Mouse (Mus musculus): ENCODE measurements around the gene Hcar2. TPM values are rescaled to one million over a fixed set of nuclear protein-coding genes. Genes with fewer than 3 reads are reported as not detected.

The Hcar2 gene
- polyA plus RNA-seq, 1 experiment from 2014 or later, result not detected

GRCm38 (mm10) chr5:123886365-123886764, 21.1 kb upstream of the Hcar2 start:
- no peak overlapping the region for H3K27ac ChIP-seq
- H3K9me3 ChIP-seq, result no peaks in the 10 kb centered on the region
- H3K4me2 ChIP-seq, result no peak overlapping the region
- no peak for ATAC-seq (ENCODE audit: low FRiP score)
- H3K4me3 ChIP-seq, result no peak overlapping the region
- no peaks in the 10 kb centered on the region for H3K27me3 ChIP-seq
- no peaks in the 10 kb centered on the region for H3K4me1 ChIP-seq (replicated peaks)
- H3K9ac ChIP-seq, result no peak overlapping the region
- no peaks in the 10 kb centered on the region for H3K36me3 ChIP-seq
- 81% methylated on average over 3 of the region's 3 CpGs for WGBS

GRCm38 (mm10) chr5:123884332-123884731, 19.0 kb upstream of the Hcar2 start:
- Histone ChIP-seq H3K9ac (no peak overlapping the region), H3K36me3 (no peaks in the 10 kb centered on the region), H3K4me1 (replicated peaks) (peaks cover 8% of the 10 kb centered on the region; the same call in 1 of the 2 replicates), H3K9me3 (no peaks in the 10 kb centered on the region), H3K27ac (no peak overlapping the region), H3K4me2 (no peak overlapping the region), H3K4me3 (no peak overlapping the region), H3K27me3 (no peaks in the 10 kb centered on the region)
- 85% methylated on average over 10 of the region's 10 CpGs for WGBS
- no peak for ATAC-seq (ENCODE audit: low FRiP score)

GRCm38 (mm10) chr5:123883891-123884290, 18.6 kb upstream of the Hcar2 start:
- H3K9ac ChIP-seq, result no peak overlapping the region
- H3K36me3 ChIP-seq, result no peaks in the 10 kb centered on the region
- no peaks in the 10 kb centered on the region for H3K27me3 ChIP-seq
- H3K4me1 ChIP-seq (replicated peaks), result peaks cover 8% of the 10 kb centered on the region; the same call in 1 of the 2 replicates
- no peak overlapping the region for H3K4me3 ChIP-seq
- H3K4me2 ChIP-seq, result no peak overlapping the region
- 82% methylated on average over 7 of the region's 7 CpGs for WGBS
- H3K9me3 ChIP-seq, result no peaks in the 10 kb centered on the region
- no peak overlapping the region for H3K27ac ChIP-seq
- ATAC-seq (ENCODE audit: low FRiP score), result no peak

GRCm38 (mm10) chr5:123880778-123881177, 15.5 kb upstream of the Hcar2 start:
- Histone ChIP-seq H3K4me3 (no peak overlapping the region), H3K4me2 (no peak overlapping the region), H3K36me3 (no peaks in the 10 kb centered on the region), H3K27me3 (no peaks in the 10 kb centered on the region), H3K4me1 (replicated peaks) (peaks cover 8% of the 10 kb centered on the region; the same call in 1 of the 2 replicates), H3K9me3 (no peaks in the 10 kb centered on the region), H3K9ac (no peak overlapping the region), H3K27ac (no peak overlapping the region)
- WGBS, result 83% methylated on average over 14 of the region's 14 CpGs
- ATAC-seq (ENCODE audit: low FRiP score), result no peak

GRCm38 (mm10) chr5:123879928-123880327, 14.6 kb upstream of the Hcar2 start, which contains the start of gene Hcar1:
Gene Hcar1, minus strand, starts transcription at chr5:123880020.
- Histone ChIP-seq H3K9me3 (no peaks in the 10 kb centered on the region), H3K4me3 (no peak within 1 kb of the TSS), H3K27me3 (no peaks in the 10 kb centered on the region), H3K36me3 (no peaks in the 10 kb centered on the region), H3K4me1 (replicated peaks) (peaks cover 8% of the 10 kb centered on the region; the same call in 1 of the 2 replicates), H3K27ac (0 out of 2 replicates have a peak within 1 kb of the TSS, but pooled peaks have one; percentile 40), H3K9ac (no peak within 1 kb of the TSS), H3K4me2 (no peak within 1 kb of the TSS)
- ATAC-seq (ENCODE audit: low FRiP score), result no peak
- WGBS, result 76% methylated on average over 12 of the region's 12 CpGs

GRCm38 (mm10) chr5:123878056-123878455, 12.8 kb upstream of the Hcar2 start:
- Histone ChIP-seq H3K9ac (no peak overlapping the region), H3K9me3 (no peaks in the 10 kb centered on the region), H3K27ac (no peak overlapping the region), H3K36me3 (no peaks in the 10 kb centered on the region), H3K4me2 (peak overlapping the region; percentile 8; the same call in 1 of the 2 replicates), H3K27me3 (no peaks in the 10 kb centered on the region), H3K4me1 (replicated peaks) (peaks cover 8% of the 10 kb centered on the region; the same call in 1 of the 2 replicates), H3K4me3 (no peak overlapping the region)
- ATAC-seq (ENCODE audit: low FRiP score), result no peak
- 75% methylated on average over 14 of the region's 14 CpGs for WGBS

- Histone ChIP-seq H3K4me3 (no peak overlapping the region), H3K27ac (no peak overlapping the region), H3K4me1 (replicated peaks) (no peaks in the 10 kb centered on the region), H3K9ac (no peak overlapping the region), H3K4me2 (no peak overlapping the region), H3K27me3 (no peaks in the 10 kb centered on the region), H3K9me3 (no peaks in the 10 kb centered on the region), H3K36me3 (no peaks in the 10 kb centered on the region)
- ATAC-seq (ENCODE audit: low FRiP score), result no peak
- 87% methylated on average over 5 of the region's 5 CpGs for WGBS
These were observed 8.9 kb upstream of the Hcar2 start for GRCm38 (mm10) chr5:123874177-123874576.

- H3K4me3 ChIP-seq, result no peak overlapping the region
- no peaks in the 10 kb centered on the region for H3K4me1 ChIP-seq (replicated peaks)
- no peaks in the 10 kb centered on the region for H3K9me3 ChIP-seq
- 95% methylated on average over 4 of the region's 4 CpGs for WGBS
- H3K27me3 ChIP-seq, result no peaks in the 10 kb centered on the region
- no peak overlapping the region for H3K27ac ChIP-seq
- no peak overlapping the region for H3K9ac ChIP-seq
- no peak overlapping the region for H3K4me2 ChIP-seq
- ATAC-seq (ENCODE audit: low FRiP score), result no peak
- H3K36me3 ChIP-seq, result no peaks in the 10 kb centered on the region
These were observed 4.3 kb upstream of the Hcar2 start for GRCm38 (mm10) chr5:123869615-123870014.

- no peak for ATAC-seq (ENCODE audit: low FRiP score)
- WGBS, result 93% methylated on average over 4 of the region's 4 CpGs
- H3K9me3 ChIP-seq, result no peaks in the 10 kb centered on the region
- H3K27me3 ChIP-seq, result no peaks in the 10 kb centered on the region
- no peak overlapping the region for H3K9ac ChIP-seq
- no peaks in the 10 kb centered on the region for H3K4me1 ChIP-seq (replicated peaks)
- no peak overlapping the region for H3K4me2 ChIP-seq
- no peak overlapping the region for H3K27ac ChIP-seq
- H3K4me3 ChIP-seq, result no peak overlapping the region
- H3K36me3 ChIP-seq, result no peaks in the 10 kb centered on the region
These were observed 1.2 kb upstream of the Hcar2 start for GRCm38 (mm10) chr5:123866457-123866856.

- no peaks in the 10 kb centered on the region for H3K27me3 ChIP-seq
- no peak overlapping the region for H3K9ac ChIP-seq
- no peaks in the 10 kb centered on the region for H3K9me3 ChIP-seq
- WGBS, result 92% methylated on average over 14 of the region's 14 CpGs
- ATAC-seq (ENCODE audit: low FRiP score), result no peak
- H3K4me2 ChIP-seq, result no peak overlapping the region
- H3K4me1 ChIP-seq (replicated peaks), result no peaks in the 10 kb centered on the region
- no peak overlapping the region for H3K4me3 ChIP-seq
- no peaks in the 10 kb centered on the region for H3K36me3 ChIP-seq
- H3K27ac ChIP-seq, result no peak overlapping the region
These were observed 1.4 kb downstream of the Hcar2 start for GRCm38 (mm10) chr5:123863934-123864333.

- H3K4me3 ChIP-seq, result no peak overlapping the region
- H3K4me1 ChIP-seq (replicated peaks), result no peaks in the 10 kb centered on the region
- no peak for ATAC-seq (ENCODE audit: low FRiP score)
- H3K27me3 ChIP-seq, result no peaks in the 10 kb centered on the region
- no peak overlapping the region for H3K27ac ChIP-seq
- H3K9me3 ChIP-seq, result no peaks in the 10 kb centered on the region
- no peak overlapping the region for H3K9ac ChIP-seq
- H3K36me3 ChIP-seq, result no peaks in the 10 kb centered on the region
- no peak overlapping the region for H3K4me2 ChIP-seq
- 90% methylated on average over 15 of the region's 15 CpGs for WGBS
These were observed 2.6 kb downstream of the Hcar2 start for GRCm38 (mm10) chr5:123862374-123863350.

GRCm38 (mm10) chr5:123858798-123859197, 6.5 kb downstream of the Hcar2 start:
- Histone ChIP-seq H3K4me3 (no peak overlapping the region), H3K4me1 (replicated peaks) (no peaks in the 10 kb centered on the region), H3K27ac (no peak overlapping the region), H3K9ac (no peak overlapping the region), H3K4me2 (no peak overlapping the region), H3K27me3 (no peaks in the 10 kb centered on the region), H3K36me3 (no peaks in the 10 kb centered on the region), H3K9me3 (no peaks in the 10 kb centered on the region)
- WGBS, result 87% methylated on average over 11 of the region's 11 CpGs
- no peak for ATAC-seq (ENCODE audit: low FRiP score)

- no peaks in the 10 kb centered on the region for H3K9me3 ChIP-seq
- WGBS, result 94% methylated on average over 9 of the region's 9 CpGs
- H3K27me3 ChIP-seq, result no peaks in the 10 kb centered on the region
- H3K4me1 ChIP-seq (replicated peaks), result no peaks in the 10 kb centered on the region
- H3K4me3 ChIP-seq, result no peak overlapping the region
- no peak overlapping the region for H3K9ac ChIP-seq
- H3K27ac ChIP-seq, result no peak overlapping the region
- H3K36me3 ChIP-seq, result no peaks in the 10 kb centered on the region
- H3K4me2 ChIP-seq, result no peak overlapping the region
- no peak for ATAC-seq (ENCODE audit: low FRiP score)
These were observed 10.8 kb downstream of the Hcar2 start for GRCm38 (mm10) chr5:123854511-123854910.

Measured in hindbrain, embryonic 13.5 days (tissue).